Mouse (Mus musculus): ENCODE results near the gene Aldh3b2. TPM values are rescaled to one million over a fixed set of nuclear protein-coding genes. Genes with fewer than 3 reads are reported as not detected.

Gene Aldh3b2
- polyA plus RNA-seq, 1 experiment = 1.3 TPM

DNA sequence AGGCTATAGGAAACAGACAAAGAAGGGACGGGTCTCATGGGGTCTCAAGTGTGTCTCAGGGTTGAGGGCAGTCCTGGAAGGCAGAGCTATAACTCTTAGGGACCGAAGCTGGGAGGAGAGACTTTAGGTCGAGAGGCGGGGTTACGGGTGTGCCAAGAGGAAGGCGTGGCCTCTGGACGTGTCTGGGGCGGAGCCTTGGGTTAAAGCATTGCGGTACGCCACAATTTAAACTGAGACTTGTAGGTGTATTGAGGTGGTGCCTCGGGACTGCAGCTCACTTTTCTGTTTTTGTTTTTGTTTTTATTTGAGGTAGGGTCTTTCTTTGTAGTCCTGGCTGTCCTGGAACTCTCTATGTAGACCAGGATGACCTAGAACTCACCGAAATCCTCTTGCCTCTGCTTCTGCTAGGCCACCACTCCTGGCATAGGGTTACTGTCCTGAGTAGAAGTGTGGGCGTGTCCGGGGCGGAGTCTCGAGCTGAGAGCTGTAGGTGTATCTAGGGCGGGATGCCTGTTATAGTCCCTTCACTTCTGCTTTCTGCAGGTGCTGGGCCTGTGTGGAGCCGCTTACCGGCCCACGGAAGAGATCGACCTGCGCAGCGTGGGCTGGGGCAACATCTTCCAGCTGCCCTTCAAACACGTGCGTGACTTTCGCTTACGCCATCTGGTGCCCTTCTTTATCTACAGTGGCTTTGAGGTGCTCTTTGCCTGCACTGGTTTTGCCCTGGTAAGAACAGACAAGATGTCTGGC lies 29.0 kb upstream of the Aldh3b2 start:
- TF ChIP-seq CTCF (IDR thresholded peaks at IDR 0.05; ENCODE audit: low read depth, low read length) (no peak), EP300 (IDR thresholded peaks at IDR 0.05; ENCODE audit: insufficient read depth, low read depth, low read length) (no peak), POLR2A (IDR thresholded peaks at IDR 0.05; ENCODE audit: insufficient read depth, low read length) (no peak)
- H3K9ac ChIP-seq (ENCODE audit: low read depth, poor library complexity, severe bottlenecking) = no peak overlapping the region
- peak overlapping the region; percentile 42 for H3K4me3 ChIP-seq (ENCODE audit: low read depth, low read length)
- no peaks in the 10 kb centered on the region for H3K36me3 ChIP-seq (ENCODE audit: control insufficient read depth, insufficient read depth, low read length, poor library complexity, severe bottlenecking)
- H3K27ac ChIP-seq (ENCODE audit: insufficient read depth, low read length) = no peak overlapping the region
- no peaks in the 10 kb centered on the region for H3K9me3 ChIP-seq (replicated peaks; ENCODE audit: control insufficient read depth, insufficient read depth, low read length, poor library complexity, severe bottlenecking)
- H3K27me3 ChIP-seq (ENCODE audit: control insufficient read depth, insufficient read depth, low read length, poor library complexity, severe bottlenecking) = no peaks in the 10 kb centered on the region
- peaks cover 5% of the 10 kb centered on the region for H3K4me1 ChIP-seq (ENCODE audit: control insufficient read depth, insufficient read depth, low read length)

DNA sequence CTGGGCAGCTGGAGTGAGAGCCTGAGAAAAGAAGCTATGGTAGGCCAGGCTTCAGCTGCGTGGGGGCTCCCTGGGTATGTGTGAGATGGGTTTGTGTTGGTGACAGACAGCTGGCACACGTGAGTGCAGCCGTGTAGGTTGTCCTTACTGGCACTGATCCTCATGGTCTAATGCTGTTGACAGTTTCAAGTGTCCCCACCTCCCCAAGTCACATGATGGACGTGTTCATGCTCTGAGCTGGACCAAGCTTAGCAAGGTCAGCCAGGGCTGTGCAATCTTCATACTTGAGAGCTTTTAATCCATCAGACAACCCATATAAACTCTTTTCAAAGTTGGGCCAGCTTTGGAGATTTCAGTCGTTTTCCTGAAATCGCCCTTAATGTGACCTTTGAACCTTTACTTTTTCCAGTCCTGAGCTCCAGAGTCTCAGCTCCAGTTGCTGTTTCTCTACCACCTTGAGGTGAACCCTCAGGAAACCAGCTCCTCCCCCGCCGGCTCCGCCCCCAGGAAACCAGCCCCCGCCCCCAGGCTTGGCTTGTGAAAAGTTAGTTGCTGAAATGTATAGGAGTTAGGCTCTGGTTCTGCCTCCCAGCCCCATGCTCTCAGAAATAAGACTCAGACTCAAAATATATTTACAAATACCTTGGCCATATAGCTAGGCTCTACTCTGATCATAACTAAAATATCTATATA lies 26.1 kb upstream of the Aldh3b2 start:
- no peak overlapping the region for H3K9ac ChIP-seq (ENCODE audit: low read depth, poor library complexity, severe bottlenecking)
- H3K4me3 ChIP-seq (ENCODE audit: low read depth, low read length) = no peak overlapping the region
- H3K36me3 ChIP-seq (ENCODE audit: control insufficient read depth, insufficient read depth, low read length, poor library complexity, severe bottlenecking) = no peaks in the 10 kb centered on the region
- TF ChIP-seq EP300 (IDR thresholded peaks at IDR 0.05; ENCODE audit: insufficient read depth, low read depth, low read length) = no peak
- TF ChIP-seq POLR2A (IDR thresholded peaks at IDR 0.05; ENCODE audit: insufficient read depth, low read length) = no peak
- TF ChIP-seq CTCF (IDR thresholded peaks at IDR 0.05; ENCODE audit: low read depth, low read length) = no peak
- H3K9me3 ChIP-seq (replicated peaks; ENCODE audit: control insufficient read depth, insufficient read depth, low read length, poor library complexity, severe bottlenecking) = no peaks in the 10 kb centered on the region
- no peak overlapping the region for H3K27ac ChIP-seq (ENCODE audit: insufficient read depth, low read length)
- H3K4me1 ChIP-seq (ENCODE audit: control insufficient read depth, insufficient read depth, low read length) = peaks cover 5% of the 10 kb centered on the region
- H3K27me3 ChIP-seq (ENCODE audit: control insufficient read depth, insufficient read depth, low read length, poor library complexity, severe bottlenecking) = no peaks in the 10 kb centered on the region

DNA sequence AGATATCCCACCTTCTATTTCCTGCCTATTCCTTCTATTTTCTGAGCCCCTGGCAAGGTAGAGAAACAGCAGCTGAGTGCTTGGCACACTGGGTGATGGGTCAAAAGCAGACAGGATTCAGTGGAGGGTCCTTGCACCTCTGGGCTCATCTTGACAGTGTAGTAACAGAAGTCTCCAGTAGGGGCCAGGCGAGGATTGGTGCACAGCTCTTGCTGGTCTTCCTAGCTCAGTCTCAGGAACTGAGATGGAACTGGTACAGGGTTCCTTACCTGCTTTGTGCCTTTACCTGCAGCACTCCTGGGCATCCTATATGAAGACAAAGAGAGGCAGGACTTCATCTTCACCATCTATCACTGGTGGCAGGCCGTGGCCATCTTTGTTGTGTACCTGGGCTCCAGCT lies 25.4 kb upstream of the Aldh3b2 start:
- no peaks in the 10 kb centered on the region for H3K9me3 ChIP-seq (replicated peaks; ENCODE audit: control insufficient read depth, insufficient read depth, low read length, poor library complexity, severe bottlenecking)
- peaks cover 5% of the 10 kb centered on the region for H3K4me1 ChIP-seq (ENCODE audit: control insufficient read depth, insufficient read depth, low read length)
- no peak overlapping the region for H3K9ac ChIP-seq (ENCODE audit: low read depth, poor library complexity, severe bottlenecking)
- TF ChIP-seq EP300 (IDR thresholded peaks at IDR 0.05; ENCODE audit: insufficient read depth, low read depth, low read length) (no peak), CTCF (IDR thresholded peaks at IDR 0.05; ENCODE audit: low read depth, low read length) (peak; percentile 82), POLR2A (IDR thresholded peaks at IDR 0.05; ENCODE audit: insufficient read depth, low read length) (no peak)
- no peak overlapping the region for H3K4me3 ChIP-seq (ENCODE audit: low read depth, low read length)
- H3K27ac ChIP-seq (ENCODE audit: insufficient read depth, low read length) = no peak overlapping the region
- H3K27me3 ChIP-seq (ENCODE audit: control insufficient read depth, insufficient read depth, low read length, poor library complexity, severe bottlenecking) = no peaks in the 10 kb centered on the region
- no peaks in the 10 kb centered on the region for H3K36me3 ChIP-seq (ENCODE audit: control insufficient read depth, insufficient read depth, low read length, poor library complexity, severe bottlenecking)

DNA sequence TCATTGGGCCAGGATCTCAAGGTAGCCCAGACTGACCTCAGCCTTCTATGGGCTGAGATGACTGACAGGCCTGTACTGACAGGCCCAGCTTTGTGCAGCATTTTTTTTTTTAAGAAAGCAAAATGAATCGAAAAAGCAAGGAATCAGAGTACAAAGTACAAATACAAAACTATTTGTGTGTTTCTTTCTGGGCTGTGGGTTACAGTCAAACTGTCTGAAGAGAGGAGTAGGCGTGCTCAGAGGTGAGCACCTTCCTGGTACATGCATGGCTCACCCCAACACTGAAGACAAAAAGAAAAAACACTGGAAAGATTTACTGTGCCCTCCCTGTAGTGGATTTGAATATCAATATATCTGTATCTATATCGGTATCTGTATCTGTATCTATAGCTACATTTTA lies 24.3 kb upstream of the Aldh3b2 start:
- H3K9ac ChIP-seq (ENCODE audit: low read depth, poor library complexity, severe bottlenecking) = no peak overlapping the region
- no peak for TF ChIP-seq CTCF (IDR thresholded peaks at IDR 0.05; ENCODE audit: low read depth, low read length)
- no peak for TF ChIP-seq EP300 (IDR thresholded peaks at IDR 0.05; ENCODE audit: insufficient read depth, low read depth, low read length)
- TF ChIP-seq POLR2A (IDR thresholded peaks at IDR 0.05; ENCODE audit: insufficient read depth, low read length) = no peak
- no peaks in the 10 kb centered on the region for H3K9me3 ChIP-seq (replicated peaks; ENCODE audit: control insufficient read depth, insufficient read depth, low read length, poor library complexity, severe bottlenecking)
- no peak overlapping the region for H3K27ac ChIP-seq (ENCODE audit: insufficient read depth, low read length)
- no peak overlapping the region for H3K4me3 ChIP-seq (ENCODE audit: low read depth, low read length)
- peaks cover 2% of the 10 kb centered on the region for H3K4me1 ChIP-seq (ENCODE audit: control insufficient read depth, insufficient read depth, low read length)
- no peaks in the 10 kb centered on the region for H3K27me3 ChIP-seq (ENCODE audit: control insufficient read depth, insufficient read depth, low read length, poor library complexity, severe bottlenecking)
- H3K36me3 ChIP-seq (ENCODE audit: control insufficient read depth, insufficient read depth, low read length, poor library complexity, severe bottlenecking) = no peaks in the 10 kb centered on the region

DNA sequence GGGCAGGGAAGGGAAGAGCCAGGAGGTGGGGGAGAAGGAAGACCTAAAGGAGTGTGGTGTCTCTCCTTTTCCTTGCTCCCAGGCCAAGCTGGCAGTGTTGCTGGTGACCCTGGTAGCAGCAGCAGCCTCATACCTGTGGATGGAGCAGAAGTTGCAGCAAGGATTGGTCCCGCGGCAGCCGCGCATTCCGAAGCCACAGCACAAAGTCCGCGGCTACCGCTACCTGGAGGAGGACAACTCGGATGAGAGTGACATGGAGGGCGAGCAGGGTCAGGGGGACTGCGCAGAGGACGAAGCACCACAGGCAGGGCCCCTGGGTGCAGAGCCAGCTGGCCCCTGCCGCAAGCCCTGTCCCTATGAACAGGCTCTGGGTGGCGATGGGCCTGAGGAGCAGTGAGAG lies 23.6 kb upstream of the Aldh3b2 start:
- Histone ChIP-seq H3K27me3 (ENCODE audit: control insufficient read depth, insufficient read depth, low read length, poor library complexity, severe bottlenecking) (no peaks in the 10 kb centered on the region), H3K9ac (ENCODE audit: low read depth, poor library complexity, severe bottlenecking) (0 out of 2 replicates have a peak overlapping the region, but pooled peaks have one; percentile 21), H3K4me1 (ENCODE audit: control insufficient read depth, insufficient read depth, low read length) (peaks cover 2% of the 10 kb centered on the region), H3K36me3 (ENCODE audit: control insufficient read depth, insufficient read depth, low read length, poor library complexity, severe bottlenecking) (no peaks in the 10 kb centered on the region), H3K4me3 (ENCODE audit: low read depth, low read length) (peak overlapping the region; percentile 11), H3K27ac (ENCODE audit: insufficient read depth, low read length) (no peak overlapping the region), H3K9me3 (replicated peaks; ENCODE audit: control insufficient read depth, insufficient read depth, low read length, poor library complexity, severe bottlenecking) (no peaks in the 10 kb centered on the region)
- TF ChIP-seq POLR2A (IDR thresholded peaks at IDR 0.05; ENCODE audit: insufficient read depth, low read length) (no peak), CTCF (IDR thresholded peaks at IDR 0.05; ENCODE audit: low read depth, low read length) (no peak), EP300 (IDR thresholded peaks at IDR 0.05; ENCODE audit: insufficient read depth, low read depth, low read length) (no peak)

DNA sequence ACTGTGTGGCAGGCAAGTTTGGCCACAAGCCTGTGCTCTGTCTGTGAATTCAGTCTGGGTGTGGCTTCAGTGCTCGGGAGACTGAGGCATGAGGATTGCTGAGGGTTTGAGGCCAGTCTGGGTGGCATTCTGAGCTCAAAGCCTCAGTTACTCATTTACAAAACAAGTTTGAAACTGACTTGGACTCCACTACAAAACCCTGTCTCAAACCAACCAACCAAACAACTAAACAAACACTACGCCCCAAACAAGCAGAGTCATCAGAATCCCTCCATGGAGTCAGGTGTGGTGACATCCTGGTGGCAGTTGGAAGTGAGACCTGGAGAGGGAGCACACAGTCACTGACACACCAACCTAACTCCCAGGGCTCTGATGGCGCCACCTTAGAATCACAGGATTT lies 21.8 kb upstream of the Aldh3b2 start:
- Histone ChIP-seq H3K27me3 (ENCODE audit: control insufficient read depth, insufficient read depth, low read length, poor library complexity, severe bottlenecking) (no peaks in the 10 kb centered on the region), H3K9ac (ENCODE audit: low read depth, poor library complexity, severe bottlenecking) (no peak overlapping the region), H3K4me1 (ENCODE audit: control insufficient read depth, insufficient read depth, low read length) (peaks cover 2% of the 10 kb centered on the region), H3K9me3 (replicated peaks; ENCODE audit: control insufficient read depth, insufficient read depth, low read length, poor library complexity, severe bottlenecking) (no peaks in the 10 kb centered on the region), H3K27ac (ENCODE audit: insufficient read depth, low read length) (no peak overlapping the region), H3K36me3 (ENCODE audit: control insufficient read depth, insufficient read depth, low read length, poor library complexity, severe bottlenecking) (no peaks in the 10 kb centered on the region), H3K4me3 (ENCODE audit: low read depth, low read length) (no peak overlapping the region)
- TF ChIP-seq POLR2A (IDR thresholded peaks at IDR 0.05; ENCODE audit: insufficient read depth, low read length) = no peak
- no peak for TF ChIP-seq CTCF (IDR thresholded peaks at IDR 0.05; ENCODE audit: low read depth, low read length)
- TF ChIP-seq EP300 (IDR thresholded peaks at IDR 0.05; ENCODE audit: insufficient read depth, low read depth, low read length) = no peak
